Mouse (Mus musculus) hindbrain, embryonic 14.5 days (tissue): Measurements from ENCODE around the gene Btbd17. TPM values are rescaled to one million over a fixed set of nuclear protein-coding genes. Genes with fewer than 3 reads are reported as not detected.
A peak's percentile ranks its signal among the peaks of the same experiment; 100 is the strongest.

ENCODE experiments used
- ATAC-seq: fragments of 200-750 bp; cut with Nextera tagmentation; 2 replicates; pipeline ENCODE4 v1.8.0; 2017; ENCODE audit warnings: moderate number of reproducible peaks, mild to moderate bottlenecking, moderate TSS enrichment, moderate library complexity; ENCODE audit not compliant: low FRiP score
- DNase-seq: peaks from one replicate; pipeline ENCODE4 v3.0.0-alpha.2; 2015; ENCODE audit warnings: low spot score
- H3K27ac ChIP-seq: fragments of 300-500 bp; sonication (generic); 2 replicates; pipeline ENCODE4 v1.5.1; 2014; ENCODE audit warnings: mild to moderate bottlenecking, moderate library complexity
- H3K27me3 ChIP-seq: fragments of 300-500 bp; sonication (generic); 2 replicates; pipeline ENCODE4 v1.6.1; 2014; ENCODE audit warnings: mild to moderate bottlenecking, low read length, mixed read lengths; ENCODE audit not compliant: control insufficient read depth, insufficient read depth
- H3K36me3 ChIP-seq: fragments of 300-500 bp; sonication (generic); replicated peaks from 2 replicates; pipeline ENCODE4 v1.6.1; 2014; ENCODE audit not compliant: control insufficient read depth, insufficient read depth
- H3K4me1 ChIP-seq: fragments of 300-500 bp; sonication (generic); replicated peaks from 2 replicates; pipeline ENCODE4 v1.6.1; 2014; ENCODE audit warnings: antibody characterized with exemption, low read length, mixed read lengths; ENCODE audit not compliant: control insufficient read depth, insufficient read depth
- H3K4me2 ChIP-seq: fragments of 300-500 bp; sonication (generic); replicated peaks from 2 replicates; pipeline ENCODE4 v1.6.1; 2014; ENCODE audit warnings: mild to moderate bottlenecking, moderate library complexity
- H3K4me3 ChIP-seq: fragments of 300-500 bp; sonication (generic); replicated peaks from 2 replicates; pipeline ENCODE4 v1.5.1; 2014; ENCODE audit warnings: mild to moderate bottlenecking, low read length
- H3K9ac ChIP-seq: fragments of 300-500 bp; sonication (generic); 2 replicates; pipeline ENCODE4 v1.6.1; 2014
- H3K9me3 ChIP-seq: fragments of 300-500 bp; sonication (generic); 2 replicates; pipeline ENCODE4 v1.6.1; 2016; ENCODE audit warnings: low read length; ENCODE audit not compliant: control insufficient read depth
- WGBS: fragments of 180-500 bp; shearing (Covaris S2); extraction: QIAGEN DNeasy Blood & Tissue Kit; methylation state at CpG from one replicate; pipeline ENCODE4 v1.1.7; 2014; 5-methylcytosine and 5-hydroxymethylcytosine counted together
- polyA plus RNA-seq: library from polyadenylated mRNA; unstranded; fragments of >200 nt; fragmentation: Nextera tagmentation; extraction: Ambion mirVana; gene quantifications from 2 replicates; pipeline ENCODE4 v1.2.1, GENCODE M21; 2014

Gene Btbd17
- polyA plus RNA-seq, 1 experiment from 2014 or later: 20.0 TPM

DNA sequence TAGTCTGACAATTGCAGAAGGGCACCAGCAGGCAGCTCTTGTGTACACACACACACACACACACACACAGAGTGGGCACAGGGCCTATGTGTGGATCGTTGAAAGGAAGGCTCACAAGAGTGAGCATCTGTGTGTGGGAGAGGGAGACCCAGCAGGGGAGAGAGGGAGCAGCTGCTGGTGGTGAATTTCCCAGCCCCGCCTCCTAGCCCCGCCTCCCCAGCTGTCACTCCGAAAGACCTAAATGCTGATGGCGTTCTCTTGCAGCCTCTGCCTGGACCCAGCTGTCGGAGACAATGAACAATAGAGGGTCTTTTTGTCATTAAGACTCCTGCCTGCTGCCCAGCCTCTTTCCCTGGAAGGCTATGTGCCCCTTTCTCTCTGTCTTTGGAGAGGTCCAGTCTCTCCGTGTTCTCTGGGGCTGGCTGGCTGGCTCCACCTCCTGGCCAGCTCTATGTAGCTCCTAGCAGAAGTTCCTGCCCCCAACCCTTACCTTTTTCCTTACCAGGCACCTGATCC lies 456 bp downstream of the Btbd17 start:
- H3K9ac ChIP-seq: peak overlapping the region; percentile 38
- DNase-seq (peak; percentile 83), ATAC-seq (peak; percentile 84)
- no peaks in the 10 kb centered on the region for H3K36me3 ChIP-seq
- peaks cover 9% of the 10 kb centered on the region for H3K27me3 ChIP-seq
- WGBS: 1% methylated on average over 7 of the region's 7 CpGs
- peak overlapping the region; percentile 67 for H3K4me2 ChIP-seq
- H3K9me3 ChIP-seq: no peaks in the 10 kb centered on the region
- peaks cover 43% of the 10 kb centered on the region for H3K4me1 ChIP-seq
- H3K4me3 ChIP-seq: peak overlapping the region; percentile 27
- peak overlapping the region; percentile 93 for H3K27ac ChIP-seq

- H3K4me2 ChIP-seq: peak overlapping the region; percentile 67
- peaks cover 15% of the 10 kb centered on the region for H3K27me3 ChIP-seq
- H3K4me3 ChIP-seq: peak overlapping the region; percentile 27; the same call in 1 of the 2 replicates
- no peaks in the 10 kb centered on the region for H3K9me3 ChIP-seq
- ATAC-seq: peak; percentile 12
- H3K27ac ChIP-seq: peak overlapping the region; percentile 93
- no peaks in the 10 kb centered on the region for H3K36me3 ChIP-seq
- no peak for DNase-seq
- peak overlapping the region; percentile 38 for H3K9ac ChIP-seq
- peaks cover 43% of the 10 kb centered on the region for H3K4me1 ChIP-seq
- 19% methylated on average over 4 of the region's 4 CpGs for WGBS
These were observed 1.1 kb downstream of the Btbd17 start for GRCm38 (mm10) chr11:114794691-114795090.

DNA sequence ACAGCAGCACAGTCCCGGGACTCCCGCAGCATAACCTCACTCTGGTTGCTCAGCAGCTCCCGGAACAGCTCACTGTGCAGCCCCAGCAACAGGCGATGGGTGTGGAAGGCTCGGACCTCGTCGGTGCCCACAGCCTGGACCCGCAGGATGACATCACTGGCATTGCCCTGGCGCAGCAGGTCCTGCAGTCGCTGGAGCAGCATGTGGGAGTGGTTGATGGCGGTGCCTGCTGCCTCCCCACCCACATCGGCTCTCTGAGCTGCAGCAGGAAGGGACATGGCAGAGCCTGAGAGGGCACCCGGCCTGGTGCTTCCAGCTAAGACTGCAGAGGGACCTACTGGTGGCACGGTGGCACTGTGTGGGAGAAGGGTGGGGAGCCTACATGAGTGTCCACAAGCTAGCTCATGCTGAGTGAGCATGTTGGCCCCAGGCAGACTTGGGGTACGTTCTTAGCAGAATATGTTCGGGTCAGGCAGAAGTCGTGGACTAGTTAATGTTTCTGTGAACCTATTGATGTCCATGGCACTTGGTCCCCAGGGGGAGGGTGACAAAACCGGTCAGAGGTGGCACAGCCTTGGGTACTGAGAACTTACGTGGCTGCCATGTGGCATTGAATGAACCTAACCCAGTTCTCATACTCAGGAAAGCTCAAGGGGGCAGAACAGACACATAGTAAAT lies 1.7 kb downstream of the Btbd17 start:
- ATAC-seq: no peak
- no peak for DNase-seq
- Histone ChIP-seq H3K27ac (peak overlapping the region; percentile 93), H3K4me3 (0 out of 2 replicates have a peak overlapping the region, but pooled peaks have one; percentile 2), H3K4me1 (peaks cover 43% of the 10 kb centered on the region), H3K4me2 (peak overlapping the region; percentile 67), H3K9ac (peak overlapping the region; percentile 41; the same call in 1 of the 2 replicates), H3K9me3 (no peaks in the 10 kb centered on the region), H3K36me3 (no peaks in the 10 kb centered on the region), H3K27me3 (peaks cover 20% of the 10 kb centered on the region)
- 37% methylated on average over 19 of the region's 19 CpGs for WGBS

GRCm38 (mm10) chr11:114792931-114793494 lies 2.7 kb downstream of the Btbd17 start:
- H3K27ac ChIP-seq: no peak overlapping the region
- no peak for ATAC-seq
- H3K4me2 ChIP-seq: peak overlapping the region; percentile 67
- no peak for DNase-seq
- H3K9ac ChIP-seq: 0 out of 2 replicates have a peak overlapping the region, but pooled peaks have one; percentile 67
- no peaks in the 10 kb centered on the region for H3K36me3 ChIP-seq
- H3K4me1 ChIP-seq: peaks cover 43% of the 10 kb centered on the region
- no peaks in the 10 kb centered on the region for H3K9me3 ChIP-seq
- WGBS: 54% methylated on average over 5 of the region's 5 CpGs
- H3K4me3 ChIP-seq: 0 out of 2 replicates have a peak overlapping the region, but pooled peaks have one; percentile 42
- peaks cover 20% of the 10 kb centered on the region for H3K27me3 ChIP-seq

DNA sequence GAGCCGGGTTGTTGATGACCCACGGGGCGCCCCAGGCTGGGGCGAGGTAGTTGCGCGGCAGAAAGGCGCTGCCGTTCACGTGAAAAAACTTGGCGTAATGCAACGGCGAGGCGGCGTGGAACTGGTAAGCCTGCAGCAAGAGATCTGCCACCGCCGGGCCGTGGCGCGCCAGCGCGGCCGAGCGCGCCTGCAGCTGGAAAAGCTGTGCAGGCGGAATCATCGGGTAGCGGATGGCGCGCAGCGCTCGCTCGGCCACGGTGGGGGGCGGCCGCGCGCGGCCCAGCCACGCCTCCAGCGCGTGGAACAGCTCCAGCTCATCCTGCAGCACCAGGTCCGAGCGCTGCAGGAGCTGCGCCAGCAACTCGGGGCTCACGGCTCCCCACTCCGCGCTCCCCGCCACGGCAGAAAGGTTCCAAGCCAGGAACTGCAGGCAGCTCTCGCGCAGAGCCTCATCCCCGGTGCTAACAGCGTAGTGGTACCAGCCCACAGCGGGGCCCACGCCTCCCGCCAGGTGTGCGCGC lies 3.8 kb downstream of the Btbd17 start:
- peak overlapping the region; percentile 67 for H3K4me2 ChIP-seq
- peak overlapping the region; percentile 42 for H3K4me3 ChIP-seq
- H3K4me1 ChIP-seq: peaks cover 43% of the 10 kb centered on the region
- under 1% methylated on average over 57 of the region's 59 CpGs for WGBS
- no peaks in the 10 kb centered on the region for H3K36me3 ChIP-seq
- DNase-seq (peak; percentile 74), ATAC-seq (no peak)
- H3K27ac ChIP-seq: peak overlapping the region; percentile 67
- H3K9me3 ChIP-seq: no peaks in the 10 kb centered on the region
- peak overlapping the region; percentile 67 for H3K9ac ChIP-seq
- H3K27me3 ChIP-seq: peaks cover 27% of the 10 kb centered on the region

- Histone ChIP-seq H3K9ac (peak overlapping the region; percentile 67), H3K9me3 (no peaks in the 10 kb centered on the region), H3K4me3 (peak overlapping the region; percentile 42), H3K36me3 (no peaks in the 10 kb centered on the region), H3K27ac (peak overlapping the region; percentile 67), H3K4me1 (peaks cover 43% of the 10 kb centered on the region), H3K27me3 (peaks cover 27% of the 10 kb centered on the region), H3K4me2 (peak overlapping the region; percentile 67)
- DNase-seq (no peak), ATAC-seq (no peak)
- WGBS: 4% methylated on average over 50 of the region's 50 CpGs
These were observed 4.3 kb downstream of the Btbd17 start for GRCm38 (mm10) chr11:114791351-114791889.

- Histone ChIP-seq H3K4me2 (peak overlapping the region; percentile 67), H3K27ac (0 out of 2 replicates have a peak overlapping the region, but pooled peaks have one; percentile 67), H3K9ac (peak overlapping the region; percentile 67; the same call in 1 of the 2 replicates), H3K9me3 (no peaks in the 10 kb centered on the region), H3K4me3 (peak overlapping the region; percentile 42), H3K4me1 (peaks cover 37% of the 10 kb centered on the region), H3K27me3 (peaks cover 27% of the 10 kb centered on the region), H3K36me3 (no peaks in the 10 kb centered on the region)
- DNase-seq (no peak), ATAC-seq (no peak)
- WGBS: 41% methylated on average over 4 of the region's 4 CpGs
These were observed 4.9 kb downstream of the Btbd17 start for GRCm38 (mm10) chr11:114790841-114791240.

DNA sequence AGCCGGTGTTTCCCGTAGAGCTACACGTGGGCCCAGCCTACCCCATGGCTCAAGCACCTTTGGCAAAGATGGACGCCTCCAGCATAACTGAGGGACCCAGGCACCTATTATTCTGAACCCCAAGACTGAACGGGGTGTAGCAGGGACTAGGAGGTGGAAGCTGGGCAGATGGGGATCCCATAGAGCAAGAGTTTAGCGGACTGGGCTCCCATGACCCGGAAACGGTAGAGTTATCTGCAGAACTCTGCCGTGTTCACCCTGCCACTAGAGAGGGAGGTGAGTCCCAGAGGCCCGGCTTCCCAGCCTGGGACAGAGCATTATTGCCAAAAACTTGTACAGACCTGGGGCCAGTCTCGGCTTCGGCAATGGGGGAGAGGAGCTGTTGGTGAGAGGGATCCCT lies 5.6 kb downstream of the Btbd17 start:
- WGBS: 67% methylated on average over 12 of the region's 12 CpGs
- DNase-seq (no peak), ATAC-seq (no peak)
- H3K27ac ChIP-seq: no peak overlapping the region
- peaks cover 33% of the 10 kb centered on the region for H3K4me1 ChIP-seq
- H3K9me3 ChIP-seq: no peaks in the 10 kb centered on the region
- H3K4me2 ChIP-seq: no peak overlapping the region
- H3K27me3 ChIP-seq: peaks cover 32% of the 10 kb centered on the region
- H3K4me3 ChIP-seq: no peak overlapping the region
- H3K9ac ChIP-seq: no peak overlapping the region
- H3K36me3 ChIP-seq: no peaks in the 10 kb centered on the region

DNA sequence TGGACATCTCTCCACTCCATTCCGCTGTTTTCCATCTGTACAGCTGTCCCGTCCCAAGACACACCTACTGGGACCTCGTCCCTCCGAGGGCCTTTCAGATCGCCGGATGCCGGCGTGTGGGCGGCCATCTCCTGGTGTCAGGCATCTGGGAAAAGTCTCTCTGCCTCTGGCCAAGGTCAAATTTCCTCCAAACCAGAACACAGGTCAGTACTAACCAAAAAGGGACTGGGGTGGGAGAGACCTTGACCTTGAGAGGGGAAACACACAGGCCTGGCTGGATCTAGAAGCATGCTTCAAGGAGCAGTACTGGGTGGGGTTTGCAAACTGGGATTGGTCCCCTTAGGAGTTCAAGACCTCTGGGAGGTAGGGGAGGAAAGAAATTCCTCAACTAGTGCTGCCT lies 6.0 kb downstream of the Btbd17 start:
- H3K27me3 ChIP-seq: peaks cover 37% of the 10 kb centered on the region
- no peak overlapping the region for H3K27ac ChIP-seq
- no peaks in the 10 kb centered on the region for H3K9me3 ChIP-seq
- ATAC-seq: no peak
- no peak overlapping the region for H3K4me2 ChIP-seq
- no peaks in the 10 kb centered on the region for H3K36me3 ChIP-seq
- WGBS: 50% methylated on average over 9 of the region's 9 CpGs
- no peak overlapping the region for H3K9ac ChIP-seq
- peaks cover 29% of the 10 kb centered on the region for H3K4me1 ChIP-seq
- no peak overlapping the region for H3K4me3 ChIP-seq
- DNase-seq: no peak
